Mouse (Mus musculus): ENCODE measurements around the gene Irx6. TPM values are rescaled to one million over a fixed set of nuclear protein-coding genes. Genes with fewer than 3 reads are reported as not detected.

Gene Irx6
- total and polyA plus RNA-seq, 3 experiments: not detected

DNA sequence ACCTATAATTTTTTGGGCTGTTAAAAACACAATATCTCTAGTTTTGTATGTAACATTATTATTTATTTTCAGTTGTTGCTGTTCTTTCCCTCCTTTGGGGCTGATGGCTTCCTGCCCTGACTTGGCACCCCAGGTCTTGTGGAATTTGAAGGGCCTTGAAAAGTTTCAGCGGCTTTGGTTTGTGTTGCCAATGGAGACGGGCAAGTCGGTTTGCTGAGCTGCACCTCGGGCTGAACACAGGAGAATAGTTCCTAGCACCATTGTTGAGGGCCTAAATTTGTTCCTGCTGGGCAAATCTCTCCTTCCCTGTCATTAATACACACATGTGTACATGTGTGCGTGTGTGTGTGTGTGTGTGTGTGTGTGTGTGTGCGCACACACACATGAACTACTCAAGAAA is 49.2 kb downstream of the Irx6 start:
- no peaks in the 10 kb centered on the region for H3K27me3 ChIP-seq (ENCODE audit: control insufficient read depth in 1 of 2, insufficient read depth in 2 of 2, low read length in 2 of 2)
- no peaks in the 10 kb centered on the region for H3K4me1 ChIP-seq (ENCODE audit: control insufficient read depth in 1 of 2, insufficient read depth in 2 of 2, low read length in 2 of 2)
- H3K36me3 ChIP-seq (ENCODE audit: control insufficient read depth in 1 of 2, insufficient read depth in 2 of 2, low read length in 2 of 2): no peaks in the 10 kb centered on the region
- H3K9me3 ChIP-seq (replicated peaks; ENCODE audit: insufficient read depth, low read length): no peaks in the 10 kb centered on the region
- TF ChIP-seq SMC3 (IDR thresholded peaks at IDR 0.05; ENCODE audit: low read depth, low read length): no peak
- TF ChIP-seq USF1 (IDR thresholded peaks at IDR 0.05; ENCODE audit: low read depth, low read length): no peak
- TF ChIP-seq POLR2A (IDR thresholded peaks at IDR 0.05; ENCODE audit: control insufficient read depth in 1 of 2, insufficient read depth in 1 of 2, low read depth in 1 of 2, low read length in 2 of 2, poor library complexity in 1 of 2): no peak
- no peak for TF ChIP-seq E2F4 (IDR thresholded peaks at IDR 0.05; ENCODE audit: borderline replicate concordance, low read depth, low read length)
- no peak for TF ChIP-seq ZNF384 (IDR thresholded peaks at IDR 0.05; ENCODE audit: low read depth, low read length)
- no peak for TF ChIP-seq ZMIZ1 (IDR thresholded peaks at IDR 0.05; ENCODE audit: low read depth, low read length)
- TF ChIP-seq NELFE (IDR thresholded peaks at IDR 0.05; ENCODE audit: low read depth, low read length): no peak
- no peak for TF ChIP-seq UBTF (IDR thresholded peaks at IDR 0.05; ENCODE audit: borderline replicate concordance, insufficient read depth, low read depth, low read length)
- TF ChIP-seq RCOR1 (IDR thresholded peaks at IDR 0.05; ENCODE audit: low read depth, low read length): no peak
- no peak for TF ChIP-seq ZKSCAN1 (IDR thresholded peaks at IDR 0.05; ENCODE audit: low read depth, low read length)
- no peak overlapping the region for H3K27ac ChIP-seq (ENCODE audit: control insufficient read depth, low read depth, low read length)
- H3K4me3 ChIP-seq (ENCODE audit: control insufficient read depth in 1 of 2, insufficient read depth in 1 of 2, low read depth in 2 of 2, low read length in 2 of 2): no peak overlapping the region
- no peaks in the 10 kb centered on the region for H3K79me2 ChIP-seq (ENCODE audit: control insufficient read depth, insufficient read depth, low read length, poor library complexity)
- no peak overlapping the region for H3K9ac ChIP-seq (ENCODE audit: control insufficient read depth, low read depth, low read length, poor library complexity, severe bottlenecking)
- DNase-seq (ENCODE audit: low read depth, low spot score): no peak

DNA sequence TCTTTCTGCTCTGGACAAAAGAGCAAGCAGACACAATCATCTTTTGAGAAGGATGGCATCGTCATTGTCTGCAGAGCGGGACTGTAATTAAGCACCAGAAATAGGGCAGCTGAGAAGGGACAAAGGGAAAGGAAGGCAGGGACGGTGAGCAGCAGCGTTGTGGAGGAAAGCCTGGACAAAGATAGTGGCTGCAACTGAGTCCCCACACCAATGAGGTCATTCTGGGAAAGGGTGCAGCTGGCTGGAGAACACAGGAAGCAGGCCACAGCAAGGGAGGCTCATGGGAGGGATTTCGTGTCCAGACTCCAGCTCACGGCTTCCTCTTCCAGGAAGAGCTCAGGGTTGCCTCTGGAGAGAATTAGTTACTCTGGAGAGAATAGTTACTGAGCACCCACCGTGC is 49.9 kb downstream of the Irx6 start:
- Histone ChIP-seq H3K9ac (ENCODE audit: control insufficient read depth, low read depth, low read length, poor library complexity, severe bottlenecking) (no peak overlapping the region), H3K36me3 (ENCODE audit: control insufficient read depth in 1 of 2, insufficient read depth in 2 of 2, low read length in 2 of 2) (no peaks in the 10 kb centered on the region), H3K79me2 (ENCODE audit: control insufficient read depth, insufficient read depth, low read length, poor library complexity) (no peaks in the 10 kb centered on the region), H3K27me3 (ENCODE audit: control insufficient read depth in 1 of 2, insufficient read depth in 2 of 2, low read length in 2 of 2) (no peaks in the 10 kb centered on the region), H3K4me1 (ENCODE audit: control insufficient read depth in 1 of 2, insufficient read depth in 2 of 2, low read length in 2 of 2) (no peaks in the 10 kb centered on the region), H3K4me3 (ENCODE audit: control insufficient read depth in 1 of 2, insufficient read depth in 1 of 2, low read depth in 2 of 2, low read length in 2 of 2) (no peak overlapping the region), H3K9me3 (replicated peaks; ENCODE audit: insufficient read depth, low read length) (no peaks in the 10 kb centered on the region), H3K27ac (ENCODE audit: control insufficient read depth, low read depth, low read length) (no peak overlapping the region)
- TF ChIP-seq RCOR1 (IDR thresholded peaks at IDR 0.05; ENCODE audit: low read depth, low read length): no peak
- no peak for DNase-seq (ENCODE audit: low read depth, low spot score)

DNA sequence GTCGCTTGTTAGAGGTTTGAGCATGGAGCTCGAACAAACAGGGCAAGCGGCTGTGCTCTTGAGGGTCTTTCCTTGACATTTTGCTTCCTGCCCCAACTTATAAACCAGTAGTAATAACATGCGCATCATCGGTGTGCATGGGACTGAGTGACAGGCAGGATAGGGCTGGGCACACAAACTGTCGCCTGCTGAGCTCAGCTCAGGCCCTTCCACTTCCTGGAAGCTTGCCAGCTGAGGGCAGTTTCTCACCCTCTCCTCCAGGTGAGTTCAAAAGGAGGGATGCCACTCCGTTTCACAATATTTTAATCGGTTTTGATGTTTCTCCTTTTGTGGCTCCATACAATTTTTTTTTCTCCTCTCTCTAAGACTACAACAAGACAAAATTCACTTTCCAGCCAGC is 50.3 kb downstream of the Irx6 start:
- H3K27me3 ChIP-seq (ENCODE audit: control insufficient read depth in 1 of 2, insufficient read depth in 2 of 2, low read length in 2 of 2): no peaks in the 10 kb centered on the region
- no peaks in the 10 kb centered on the region for H3K4me1 ChIP-seq (ENCODE audit: control insufficient read depth in 1 of 2, insufficient read depth in 2 of 2, low read length in 2 of 2)
- no peak overlapping the region for H3K4me3 ChIP-seq (ENCODE audit: control insufficient read depth in 1 of 2, insufficient read depth in 1 of 2, low read depth in 2 of 2, low read length in 2 of 2)
- TF ChIP-seq MYB (IDR thresholded peaks at IDR 0.05; ENCODE audit: low read depth, low read length) (no peak), CHD1 (IDR thresholded peaks at IDR 0.05; ENCODE audit: low read depth, low read length) (no peak), KAT2A (conservative IDR thresholded peaks at IDR 0.05; ENCODE audit: low read depth, low read length) (no peak), CTCF (IDR thresholded peaks at IDR 0.05 in 2 of 3, conservative IDR thresholded peaks at IDR 0.05 in 1 of 3; ENCODE audit: control insufficient read depth in 1 of 3, insufficient read depth in 1 of 3, low read depth in 2 of 3, low read length in 3 of 3, poor library complexity in 1 of 3, severe bottlenecking in 1 of 3) (no peak), MAX (IDR thresholded peaks at IDR 0.05; ENCODE audit: low read length) (no peak)
- no peaks in the 10 kb centered on the region for H3K9me3 ChIP-seq (replicated peaks; ENCODE audit: insufficient read depth, low read length)
- H3K9ac ChIP-seq (ENCODE audit: control insufficient read depth, low read depth, low read length, poor library complexity, severe bottlenecking): no peak overlapping the region
- no peaks in the 10 kb centered on the region for H3K79me2 ChIP-seq (ENCODE audit: control insufficient read depth, insufficient read depth, low read length, poor library complexity)
- no peaks in the 10 kb centered on the region for H3K36me3 ChIP-seq (ENCODE audit: control insufficient read depth in 1 of 2, insufficient read depth in 2 of 2, low read length in 2 of 2)
- H3K27ac ChIP-seq (ENCODE audit: control insufficient read depth, low read depth, low read length): no peak overlapping the region
- no peak for DNase-seq (ENCODE audit: low read depth, low spot score)

Other genes with a start within 250 kb of the Irx6 start
- not detected in 2 replicates for gene Mmp2, start 153.0 kb downstream of the Irx6 start, total RNA-seq (2012; rRNA removed)
- under 1 TPM in 1 of 2 experiments, not detected in 1; 0.25 TPM for gene Mmp2, start 153.0 kb downstream of the Irx6 start, polyA plus RNA-seq (2012; ENCODE audit: insufficient read depth in 1 of 2, insufficient read length in 2 of 2, low read depth in 1 of 2, low replicate concordance in 2 of 2, missing spikeins in 1 of 2)
- gene Lpcat2, start 181.1 kb downstream of the Irx6 start, total RNA-seq (2012; rRNA removed): 5.2 and 5.9 TPM in 2 replicates
- gene Lpcat2, start 181.1 kb downstream of the Irx6 start, polyA plus RNA-seq (2012; ENCODE audit: insufficient read depth in 1 of 2, insufficient read length in 2 of 2, low read depth in 1 of 2, low replicate concordance in 2 of 2, missing spikeins in 1 of 2): 1 to 10 TPM in 1 of 2 experiments, not detected in 1; 7.5 TPM
- gene Capns2, start 227.1 kb downstream of the Irx6 start, total RNA-seq (2012; rRNA removed): 0.16 and 0.62 TPM in 2 replicates
- gene Capns2, start 227.1 kb downstream of the Irx6 start, polyA plus RNA-seq (2012; ENCODE audit: insufficient read depth in 1 of 2, insufficient read length in 2 of 2, low read depth in 1 of 2, low replicate concordance in 2 of 2, missing spikeins in 1 of 2): under 1 TPM in 1 of 2 experiments, not detected in 1; 0.21 TPM